Mouse (Mus musculus) naive thymus-derived CD4-positive, alpha-beta T cell, adult 2 months (primary cell): Measurements from ENCODE around the gene Batf.
"Not testable (repeated sequence)": the region's sequence is repeated elsewhere in the genome, so short reads cannot be mapped to it uniquely, and the experiment has no call there.

Experiments
- DNase-seq: peaks from one replicate; pipeline ENCODE4 v3.0.0-alpha.2; 2011; ENCODE audit warnings: low read depth

The Batf gene

DNA sequence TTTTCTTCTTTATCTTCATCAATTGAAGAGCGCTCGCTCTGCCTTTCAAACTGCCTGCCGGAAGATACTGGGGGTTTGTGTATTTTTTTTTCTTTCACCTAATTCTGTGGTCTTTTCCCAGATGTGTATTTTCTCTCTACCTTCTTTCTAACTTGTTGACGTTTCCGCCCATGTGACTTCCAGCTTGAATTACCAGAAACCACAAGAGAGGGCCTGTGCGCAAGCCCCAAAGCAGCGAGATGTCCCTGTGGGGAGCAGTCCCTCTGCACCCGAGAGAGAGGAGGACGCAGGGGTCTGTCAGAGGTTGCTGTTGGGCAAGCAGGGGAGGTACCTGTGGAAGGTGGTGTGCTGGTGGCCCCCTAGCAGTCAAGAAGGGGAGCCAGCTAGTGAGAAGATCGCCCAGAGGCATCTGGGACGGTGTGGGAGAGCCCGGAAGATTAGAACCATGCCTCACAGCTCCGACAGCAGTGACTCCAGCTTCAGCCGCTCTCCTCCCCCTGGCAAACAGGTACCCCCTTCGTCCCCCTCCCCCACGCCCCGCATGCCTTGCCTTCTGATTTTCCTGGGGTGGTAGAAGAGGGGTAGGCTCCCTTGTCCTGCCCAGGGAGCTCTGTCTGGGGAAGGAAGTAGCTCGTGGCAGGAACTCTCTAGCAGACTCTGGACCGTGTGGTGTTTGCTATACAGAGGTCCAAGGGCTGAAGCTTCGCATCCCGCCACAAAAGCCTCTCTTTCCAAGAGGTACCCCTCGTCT lies at the start of gene Batf:
TSS of gene Batf (plus strand) at position 204 of the 751 bp plus-strand sequence.
- DNase-seq, result peak; percentile 87

DNA sequence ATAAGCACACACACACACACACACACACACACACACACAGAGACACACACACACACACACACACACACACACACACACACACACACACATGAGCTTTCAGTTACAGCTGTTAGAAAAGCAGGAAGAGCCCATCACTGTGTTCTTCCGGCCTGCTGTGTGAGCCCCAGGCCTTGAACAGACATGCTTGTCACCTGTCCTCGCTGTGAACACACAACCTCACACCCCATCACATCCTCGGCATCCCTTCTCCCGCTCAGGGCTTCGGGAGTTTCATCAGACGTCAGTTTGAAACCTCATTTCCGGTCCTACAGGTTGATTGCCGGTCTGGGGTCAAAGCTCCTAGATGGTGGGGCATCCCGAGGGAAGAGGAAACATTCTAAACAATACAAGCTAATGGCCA lies 48.5 kb upstream of the Batf start:
- peak; percentile 45 for DNase-seq

DNA sequence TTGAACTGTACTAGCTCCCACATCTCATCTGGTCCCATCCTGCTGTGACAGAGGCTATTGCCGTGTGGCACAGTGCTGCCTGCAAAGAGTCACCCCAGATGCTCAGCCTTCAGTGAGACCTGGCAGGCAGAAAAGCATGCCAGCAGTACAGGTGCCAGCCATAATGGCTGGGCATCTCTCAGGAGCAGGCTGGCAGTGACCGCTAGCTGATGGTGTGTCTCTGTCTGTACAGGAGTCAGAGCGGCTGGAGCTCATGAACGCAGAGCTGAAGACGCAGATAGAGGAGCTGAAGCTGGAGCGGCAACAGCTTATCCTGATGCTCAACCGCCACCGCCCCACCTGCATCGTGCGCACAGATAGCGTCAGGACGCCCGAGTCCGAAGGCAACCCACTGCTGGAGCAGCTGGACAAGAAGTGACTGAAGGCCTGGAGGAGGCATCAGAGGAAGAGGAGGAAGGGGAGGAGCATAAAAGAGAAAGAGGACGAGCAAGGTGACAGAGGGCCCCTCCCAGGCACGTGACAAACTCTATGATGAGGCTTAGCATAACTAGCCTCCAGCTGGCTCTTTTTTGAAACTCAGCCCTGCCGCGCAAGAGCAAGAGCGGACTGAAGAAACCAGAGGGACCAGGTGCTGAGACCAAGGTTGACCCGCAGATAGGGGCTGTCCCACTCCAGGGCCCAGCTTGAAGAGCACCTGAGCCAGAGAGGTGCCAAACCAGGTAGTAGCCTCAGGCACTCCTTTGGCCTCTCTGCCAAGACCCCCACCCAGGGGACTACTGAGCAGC lies 47.7 kb upstream of the Batf start:
- DNase-seq, result peak; percentile 55

DNA sequence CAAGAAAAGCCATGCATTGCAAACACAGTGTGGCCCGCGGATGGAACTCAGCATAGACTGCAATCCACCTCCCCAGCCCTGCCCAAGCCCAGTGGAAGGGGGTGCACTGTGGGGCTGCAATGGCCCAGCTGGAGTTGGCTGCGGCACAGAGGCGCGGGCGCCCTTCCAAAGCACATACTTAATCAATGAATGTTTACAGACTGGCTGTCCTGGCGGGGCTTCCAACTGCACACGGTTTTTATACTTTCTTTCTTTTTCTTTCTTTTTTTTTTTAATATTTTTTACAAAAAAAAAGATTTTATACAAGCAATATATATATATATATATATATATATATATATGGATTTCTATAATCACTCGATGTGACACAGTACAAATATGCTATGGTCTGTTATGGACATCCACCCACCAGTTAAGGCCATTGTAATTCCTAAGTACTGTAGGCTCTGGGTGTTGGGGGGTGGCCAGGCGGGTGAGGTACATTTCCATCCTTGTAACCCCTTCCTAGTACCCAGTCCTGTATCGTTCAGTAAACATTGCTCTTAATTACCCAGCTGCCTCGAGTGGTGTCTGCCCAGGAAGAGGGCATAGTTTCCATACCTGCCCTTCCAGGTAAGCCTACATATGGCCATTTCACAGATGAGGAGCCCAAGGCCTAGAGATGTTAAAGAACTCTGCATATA lies 47.0 kb upstream of the Batf start:
- DNase-seq, result no peak

DNA sequence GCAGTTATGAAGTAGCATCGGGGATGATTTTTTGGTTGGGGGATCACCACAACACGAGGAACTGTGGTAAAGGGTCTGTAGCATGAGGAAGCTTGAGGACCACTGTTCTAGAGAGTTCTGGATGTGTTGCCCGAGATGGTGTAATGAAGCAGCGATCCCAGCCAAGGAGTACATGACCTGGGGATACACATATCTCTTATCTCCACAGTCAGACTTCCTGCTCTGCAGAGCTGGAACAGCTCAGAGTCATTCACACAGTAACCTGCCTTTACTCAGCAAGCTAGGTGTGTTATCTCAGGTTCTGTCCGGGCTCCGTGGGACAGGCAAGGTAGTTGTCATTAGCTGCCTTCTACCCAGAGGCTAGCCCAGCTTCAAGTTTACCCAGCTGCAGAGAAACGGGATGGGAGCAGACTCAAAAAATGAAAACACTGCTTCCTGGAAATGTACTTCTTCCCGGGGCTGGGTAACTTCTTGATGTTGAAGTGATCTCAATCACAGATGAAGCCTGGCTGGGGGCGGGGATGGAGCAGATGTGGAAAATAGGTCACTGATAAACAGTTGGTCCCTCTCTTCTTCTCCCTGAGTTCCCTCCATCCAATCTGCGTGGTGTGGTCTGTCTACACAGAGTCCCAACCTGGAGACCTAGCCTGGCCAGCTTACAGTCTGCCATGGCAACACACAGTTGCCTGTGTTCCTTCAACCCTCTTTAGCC lies 45.5 kb upstream of the Batf start:
- peak; percentile 25 for DNase-seq

DNA sequence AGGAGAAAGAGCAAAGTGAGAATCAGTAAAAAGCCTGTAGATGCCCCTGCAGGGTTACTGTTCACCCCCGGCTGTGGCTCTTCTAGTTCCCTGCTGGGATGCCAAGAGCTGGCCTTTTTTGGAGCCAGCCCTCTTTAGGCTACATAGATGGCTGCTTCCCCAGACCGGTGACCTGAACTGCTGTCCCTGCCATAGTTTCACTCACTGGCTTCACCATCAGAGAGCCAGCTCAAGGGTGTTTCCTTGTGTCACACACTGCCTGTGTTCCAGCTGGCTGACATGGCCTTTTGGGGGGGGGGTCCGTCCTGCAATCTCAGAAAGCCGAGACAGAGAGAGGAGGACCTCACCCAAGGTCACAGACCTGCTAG lies 44.9 kb upstream of the Batf start:
- no peak for DNase-seq

DNA sequence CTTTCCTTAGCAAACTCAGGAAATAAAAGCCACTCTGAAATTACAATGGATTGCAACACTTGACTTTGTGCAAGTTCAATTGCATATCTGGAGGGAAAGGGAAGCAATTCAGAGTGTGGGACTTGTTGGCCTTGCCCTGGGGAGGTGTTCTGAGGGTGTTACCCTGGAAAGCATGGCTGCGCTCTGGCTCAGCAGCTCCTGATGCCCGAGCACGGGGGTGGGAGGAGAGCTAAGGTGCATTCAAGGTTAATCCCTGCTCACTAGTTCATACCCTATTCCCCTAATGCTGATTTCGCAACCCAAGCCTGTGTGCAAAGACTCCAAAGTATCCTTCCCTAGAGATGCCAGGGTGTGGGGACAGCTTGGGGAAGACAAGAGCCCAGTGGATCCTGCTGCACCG lies 42.7 kb upstream of the Batf start:
- DNase-seq, result no peak

DNA sequence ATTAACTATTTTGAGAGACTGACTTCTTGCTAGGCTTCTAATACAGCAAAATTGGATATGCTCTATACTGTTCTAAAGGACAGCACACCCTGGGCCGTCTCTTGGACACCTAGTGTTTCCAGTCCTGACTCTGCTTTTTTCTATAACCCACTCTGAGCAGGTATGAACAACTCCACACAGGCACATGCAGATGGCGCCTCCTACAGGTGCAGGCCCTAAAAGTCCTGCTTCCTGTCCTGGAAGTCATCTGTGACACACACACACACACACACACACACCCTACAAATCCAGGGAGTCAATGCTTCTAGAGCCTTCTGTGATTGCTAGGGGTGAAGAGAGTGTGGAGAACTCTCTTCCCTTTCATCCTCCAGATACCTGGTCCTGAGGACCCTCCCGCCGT lies 40.8 kb upstream of the Batf start:
- DNase-seq, result peak; percentile 54

DNA sequence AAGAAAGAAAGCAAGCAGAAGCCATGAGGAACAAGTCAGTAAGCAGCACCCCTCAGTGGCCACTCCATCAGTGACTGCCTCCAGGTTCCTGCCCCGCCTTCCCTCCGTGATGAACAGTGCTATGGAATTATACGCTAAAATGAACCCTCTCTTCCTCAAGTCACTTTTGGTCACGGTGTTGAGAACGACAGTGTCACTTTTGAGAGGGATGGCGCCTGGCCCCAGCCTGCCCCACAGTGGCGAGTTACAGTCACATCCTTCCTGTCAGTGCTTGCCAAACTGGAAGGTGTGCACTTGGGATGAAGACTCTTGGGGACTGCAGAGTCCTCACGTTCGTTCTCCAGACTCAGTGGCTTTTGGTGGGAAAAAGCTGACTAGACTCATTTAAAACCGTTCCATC lies 39.1 kb upstream of the Batf start:
- peak; percentile 48 for DNase-seq

DNA sequence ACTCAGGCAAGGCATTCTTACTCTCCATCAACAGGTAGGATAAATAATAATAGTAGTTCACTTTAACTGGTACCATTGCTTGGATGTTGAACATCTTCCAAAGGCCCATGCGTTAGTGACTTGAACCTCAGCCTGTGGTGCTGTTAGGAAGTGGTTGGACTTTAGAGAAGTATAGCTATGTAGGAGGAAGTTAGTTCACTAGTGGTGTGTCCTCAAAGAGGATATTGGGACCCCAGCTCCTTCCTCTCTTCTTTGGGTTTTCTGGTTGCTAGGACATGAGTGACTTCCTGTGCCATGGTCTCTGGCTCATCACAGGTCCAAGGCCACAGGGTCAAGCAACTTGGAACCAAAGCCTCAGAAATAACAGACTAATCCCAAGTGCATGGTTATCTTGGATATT lies 38.5 kb upstream of the Batf start:
- DNase-seq, result no peak

DNA sequence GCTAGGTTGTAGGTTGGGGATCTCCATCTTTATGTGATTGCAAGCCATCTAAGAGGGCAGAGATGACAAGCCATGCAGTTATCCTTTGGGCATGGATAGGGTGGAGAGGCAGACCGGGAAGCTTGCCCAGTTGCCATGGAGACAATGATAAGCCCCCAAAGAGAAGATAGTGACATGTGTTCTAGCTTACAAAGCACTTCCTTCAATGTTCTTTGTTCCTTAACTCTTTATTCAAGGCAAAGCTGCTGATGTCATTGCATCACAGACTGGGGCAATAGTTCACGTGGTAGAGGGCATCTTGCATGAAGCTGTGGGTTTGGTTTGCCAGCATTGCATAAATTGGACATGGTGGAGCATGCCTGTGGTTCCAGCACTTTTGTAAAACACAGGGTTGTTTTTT lies 27.1 kb upstream of the Batf start:
- no peak for DNase-seq

DNA sequence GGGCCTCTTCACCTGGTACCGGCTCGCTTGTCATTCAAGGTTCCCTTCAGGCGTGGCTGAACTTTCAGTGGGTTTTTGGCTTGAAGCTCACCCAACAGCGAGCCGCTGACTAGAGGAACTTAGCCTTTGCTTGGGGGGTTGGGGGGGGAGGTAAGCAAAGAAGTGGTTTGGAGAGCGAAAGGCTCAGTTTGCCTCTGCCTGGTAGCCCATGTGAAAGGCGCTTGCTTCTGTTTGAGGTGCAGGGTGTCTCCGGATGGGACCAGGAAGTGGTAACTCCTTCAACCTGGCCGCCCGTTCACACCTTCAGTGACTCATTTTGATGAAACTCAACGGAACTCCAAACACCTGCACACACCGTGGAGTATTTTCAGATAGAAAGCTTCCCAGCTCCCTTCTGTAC lies 25.6 kb upstream of the Batf start:
- DNase-seq, result peak; percentile 66

DNA sequence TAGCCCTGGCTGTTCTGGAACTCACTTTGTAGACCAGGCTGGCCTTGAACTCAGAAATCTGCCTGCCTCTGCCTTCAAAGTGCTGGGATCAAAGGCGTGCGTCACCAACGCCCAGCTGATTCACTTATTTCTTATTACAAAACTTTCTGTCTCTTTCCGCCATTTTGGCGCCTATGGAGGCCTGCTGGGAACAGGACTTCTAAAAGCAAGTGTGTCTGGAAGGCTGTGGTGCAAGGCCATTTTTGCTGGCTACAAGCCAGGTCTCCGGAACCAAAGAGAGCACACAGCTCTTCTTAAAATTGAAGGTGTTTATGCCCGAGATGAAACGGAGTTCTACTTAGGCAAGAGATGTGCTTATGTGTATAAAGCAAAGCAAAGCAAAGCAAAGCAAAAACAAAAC lies 24.2 kb upstream of the Batf start:
- DNase-seq, result not testable (repeated sequence)

DNA sequence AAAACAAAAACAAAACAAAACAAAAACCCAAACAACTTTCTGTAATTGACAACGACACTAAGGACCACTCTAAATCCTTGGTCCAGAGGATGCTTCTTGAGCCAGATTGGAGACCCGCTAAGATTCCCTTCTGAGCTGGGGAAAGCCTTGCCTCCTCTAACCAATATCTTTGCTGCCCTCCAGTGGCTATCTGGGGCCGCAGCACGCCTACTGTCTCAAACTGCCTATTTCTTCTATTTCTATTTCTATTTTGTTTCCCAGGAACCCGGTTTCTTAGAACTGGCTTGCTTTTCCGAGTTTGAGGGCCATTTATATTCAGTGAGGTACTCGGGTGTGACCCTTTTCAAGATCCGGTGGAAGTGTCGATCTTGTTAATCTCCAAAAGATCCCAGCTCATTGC lies 23.6 kb upstream of the Batf start:
- peak; percentile 80 for DNase-seq

DNA sequence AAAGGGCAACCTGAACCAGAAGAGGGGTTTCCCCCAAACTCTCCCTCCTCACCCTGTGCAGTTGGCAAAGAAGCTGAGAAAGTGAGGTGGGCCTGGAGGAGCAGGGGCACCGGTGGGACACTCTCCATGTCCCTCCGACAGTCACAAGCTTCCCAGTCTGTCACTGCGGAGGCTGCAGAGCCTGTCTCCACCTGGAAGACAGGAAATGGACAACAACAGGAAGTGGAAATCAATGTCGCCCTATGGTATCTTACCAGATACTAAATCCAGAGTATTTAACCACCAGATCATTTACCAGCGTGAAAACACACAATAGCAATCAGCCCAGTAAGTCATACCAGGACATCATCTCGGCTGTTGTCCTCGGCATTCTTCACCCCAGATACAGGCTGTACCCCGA lies 20.4 kb upstream of the Batf start:
- no peak for DNase-seq

DNA sequence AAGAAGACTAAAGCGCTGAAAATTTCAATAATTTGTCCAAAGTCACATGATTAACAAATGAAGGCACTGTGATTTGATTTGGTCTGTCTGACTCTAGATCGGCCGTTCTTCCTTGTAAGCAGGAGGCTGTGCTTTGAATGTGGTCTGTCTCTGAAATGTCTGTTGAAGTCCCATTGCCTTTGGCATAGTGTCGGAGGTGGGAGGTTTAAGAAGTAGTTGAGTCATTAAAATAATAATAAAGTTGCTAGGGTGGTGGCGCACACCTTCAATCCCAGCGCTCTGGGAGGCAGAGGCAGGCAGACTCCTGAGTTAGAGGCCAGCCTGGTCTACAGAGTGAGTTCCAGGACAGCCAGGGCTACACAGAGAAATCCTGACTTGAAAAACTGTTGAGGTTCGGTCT lies 19.4 kb upstream of the Batf start:
- no peak for DNase-seq

DNA sequence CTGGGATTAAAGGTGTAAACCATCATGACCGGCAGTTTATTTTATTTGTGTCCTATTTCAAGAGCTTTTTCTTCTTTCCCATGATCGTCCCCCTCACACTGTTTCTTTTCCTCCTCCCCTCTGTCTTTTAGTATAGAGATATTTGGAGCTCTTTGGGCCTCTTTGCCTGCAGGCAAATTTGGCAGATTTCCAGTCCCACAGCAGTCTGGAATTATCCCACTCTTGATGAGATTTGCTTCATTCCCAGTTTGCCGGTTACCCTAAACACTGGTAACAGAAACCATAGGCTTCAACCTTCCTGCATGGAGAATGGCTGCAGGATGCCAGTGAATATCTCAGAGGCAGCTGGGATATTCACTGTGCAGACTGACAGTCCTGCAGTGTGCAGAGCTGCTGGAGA lies 17.8 kb upstream of the Batf start:
- no peak for DNase-seq

DNA sequence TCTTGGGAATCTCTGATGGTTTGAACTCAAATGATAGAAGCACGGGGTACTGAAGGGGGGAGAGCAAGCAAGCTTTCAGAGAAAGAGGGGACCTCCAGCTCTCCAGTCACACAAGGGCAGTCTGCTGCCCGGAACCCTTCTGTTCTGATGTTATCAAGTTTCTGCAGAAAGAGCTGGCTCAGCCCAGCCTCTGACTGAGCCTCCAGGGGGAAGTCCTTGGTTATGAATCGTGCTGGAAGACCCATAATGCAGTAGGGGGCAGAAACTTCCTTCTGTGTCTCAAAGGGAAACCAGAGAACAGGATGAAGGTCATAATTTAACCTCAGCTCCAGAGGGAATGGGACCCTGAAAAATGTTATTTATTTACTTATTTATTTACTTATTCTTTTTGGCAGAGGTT lies 16.4 kb upstream of the Batf start:
- no peak for DNase-seq

DNA sequence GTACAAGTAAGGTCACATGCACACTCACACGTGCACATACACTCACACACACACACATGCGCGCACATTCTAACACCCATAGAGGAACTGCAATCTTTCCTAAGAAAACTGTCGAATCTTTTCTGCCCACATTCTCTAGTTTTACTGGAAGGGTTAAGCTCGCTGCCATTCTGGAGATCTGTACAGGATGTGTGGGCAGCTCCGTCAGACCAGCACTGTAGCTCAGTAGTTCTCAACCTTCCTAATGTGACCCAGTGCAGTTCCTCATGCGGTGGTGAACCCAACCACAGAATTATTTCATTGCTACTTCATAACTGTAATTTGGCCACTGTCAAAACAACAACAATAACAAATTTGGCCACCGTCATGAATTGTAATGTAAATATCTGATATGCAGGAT lies 12.6 kb upstream of the Batf start:
- no peak for DNase-seq

DNA sequence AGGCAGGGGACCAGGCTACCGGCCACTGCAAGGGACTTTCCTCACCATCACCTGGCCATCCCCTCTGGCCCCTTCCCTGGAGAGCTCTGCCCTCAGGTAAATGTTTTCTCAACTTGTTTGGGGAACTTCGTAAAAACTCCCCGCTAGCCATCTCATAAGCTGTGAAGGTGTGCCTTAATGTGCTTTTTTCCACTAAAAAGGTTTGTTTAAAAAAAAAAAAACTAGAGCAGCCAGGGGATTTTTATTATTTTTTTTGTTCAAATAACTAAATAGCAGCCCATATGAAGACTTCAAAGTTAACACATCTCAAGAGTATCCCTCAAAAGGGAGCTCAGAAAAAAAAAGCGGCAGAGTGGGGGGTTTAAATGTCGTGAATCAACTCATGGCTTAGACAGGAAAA lies 7.4 kb upstream of the Batf start:
- DNase-seq, result no peak

DNA sequence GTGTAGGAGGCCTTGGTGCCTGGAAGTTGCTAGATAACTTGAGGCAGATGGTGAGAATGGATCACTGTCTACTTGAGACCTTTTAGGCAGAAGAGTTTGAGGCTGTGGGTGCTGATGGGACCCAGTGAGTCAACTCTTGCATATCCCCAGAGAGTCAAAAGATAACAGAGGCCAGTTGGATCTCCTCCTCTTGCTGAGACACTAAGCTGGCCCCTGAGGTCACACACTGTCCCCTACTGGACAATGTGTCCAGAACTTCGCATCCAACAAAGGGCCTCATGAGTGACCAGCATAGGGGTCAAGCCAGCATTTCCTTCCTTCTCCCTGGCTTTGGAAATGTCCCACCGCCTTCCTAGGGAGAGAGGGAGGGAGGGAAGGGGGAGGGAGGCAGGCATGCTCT lies 6.7 kb upstream of the Batf start:
- no peak for DNase-seq

DNA sequence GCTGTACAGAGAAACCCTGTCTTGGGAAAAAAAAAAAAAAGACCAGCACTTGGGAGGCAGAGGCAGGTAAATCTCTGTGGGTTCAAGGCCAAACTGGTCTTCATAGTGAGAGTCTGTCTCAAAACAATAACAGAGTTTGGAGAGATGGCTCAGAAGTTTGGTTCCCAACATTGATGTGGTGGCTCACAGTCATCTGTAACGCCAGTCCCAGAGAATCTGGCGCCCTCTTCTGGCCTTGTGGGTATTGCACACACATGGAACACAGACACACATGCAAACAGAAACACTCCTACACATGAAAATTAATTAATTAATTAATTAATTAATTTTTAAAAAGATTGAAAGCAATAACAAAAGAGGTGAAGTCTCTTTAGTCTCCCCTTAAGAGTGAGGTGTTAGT lies 4.1 kb upstream of the Batf start:
- DNase-seq, result peak; percentile 40
